Mouse (Mus musculus) brain, embryonic 14.5 days (tissue): ENCODE results near the gene Kcnmb3.

Source experiments
- CTCF ChIP-seq: fragments of 200-500 bp; IDR thresholded peaks from 2 replicates; pipeline ENCODE4 v1.5.1; 2012; ENCODE audit warnings: inconsistent platforms, mild to moderate bottlenecking, moderate library complexity, borderline replicate concordance; ENCODE audit not compliant: insufficient read depth, insufficient read length; ENCODE audit errors: extremely low read depth
- POLR2A ChIP-seq: fragments of 200-500 bp; IDR thresholded peaks from 2 replicates; pipeline ENCODE4 v1.6.1; 2012; ENCODE audit warnings: mild to moderate bottlenecking, inconsistent platforms, borderline replicate concordance; ENCODE audit not compliant: poor library complexity, insufficient read depth, insufficient read length, severe bottlenecking; ENCODE audit errors: extremely low read depth

GRCm38 (mm10) chr3:32527181-32527580 is 35.1 kb upstream of the Kcnmb3 start:
- TF ChIP-seq CTCF (no peak), POLR2A (no peak)
